Mouse (Mus musculus) thymus, adult 2 months (tissue): ENCODE data around the gene Arl5c.
A peak's percentile ranks its signal among the peaks of the same experiment; 100 is the strongest.

Experiments
- CTCF ChIP-seq: fragments of 200-500 bp; IDR thresholded peaks from 2 replicates; pipeline ENCODE4 v1.5.1; 2012; ENCODE audit warnings: mild to moderate bottlenecking, control low read depth, low read length, moderate library complexity, borderline replicate concordance; ENCODE audit not compliant: control insufficient read depth, poor library complexity, insufficient read depth; ENCODE audit errors: extremely low read depth
- POLR2A ChIP-seq: fragments of 200-500 bp; IDR thresholded peaks from 2 replicates; pipeline ENCODE4 v1.6.1; 2012; ENCODE audit warnings: mild to moderate bottlenecking, low read length, control low read depth, moderate library complexity; ENCODE audit not compliant: control insufficient read depth, poor library complexity, insufficient read depth; ENCODE audit errors: extremely low read depth

GRCm38 (mm10) chr11:98002627-98003026 is 6.6 kb upstream of the Arl5c start:
- TF ChIP-seq POLR2A (no peak; the same call in 1 of the 2 replicates), CTCF (peak; percentile 83; the same call in 1 of the 2 replicates)
